Comparison of ENCODE assay signal across 9 mouse cellular contexts in genomic region chr2:127375759-127376341, GRCm38 (mm10). TPM values are rescaled to one million over a fixed set of nuclear protein-coding genes. Genes with fewer than 3 reads are reported as not detected.
A peak's percentile ranks its signal among the peaks of the same experiment; 100 is the strongest.
DNase-seq lines count a peak whose midpoint lies in the region; ATAC-seq and TF ChIP-seq lines count a peak whose summit lies in the region.
"Had no signal": no experiment of that assay in that cellular context is flagged by ENCODE, and none has a peak within 500 bp of the region (broad histone marks: within the 10 kb centered on the region; RNA-seq: fewer than 3 reads in every experiment).

No protein-coding gene starts in this region.

- no peaks in the 10 kb centered on the region for H3K79me2 ChIP-seq in CH12.LX (replicated peaks; ENCODE audit: control insufficient read depth, extremely low read depth, insufficient read depth, poor library complexity, severe bottlenecking)

- peak; percentile 34 to 70; a peak in 3 of 4 replicates for TF ChIP-seq CTCF in CH12.LX (conservative IDR thresholded peaks at IDR 0.05 in 1 of 2, IDR thresholded peaks at IDR 0.05 in 1 of 2; ENCODE audit: low read depth in 2 of 2, low read length in 2 of 2)
- peak; percentile 71 for TF ChIP-seq CTCF in liver, postnatal 0 days (IDR thresholded peaks at IDR 0.05; ENCODE audit: low read depth)

- H3K4me2 ChIP-seq in hindbrain, embryonic 13.5 days: no peak overlapping the region
- no peak overlapping the region for H3K4me2 ChIP-seq in hindbrain, embryonic 12.5 days (replicated peaks)
- no peak overlapping the region for H3K4me2 ChIP-seq in CH12.LX (ENCODE audit: insufficient read depth, low read depth, poor library complexity, severe bottlenecking)
- H3K4me2 ChIP-seq in liver, postnatal 0 days (ENCODE audit: low read depth, low read length): no peak overlapping the region

- DNase-seq in CH12.LX (ENCODE audit: extremely low read depth): peak; percentile 45
- DNase-seq in ZHBTc4 (ENCODE audit: low read depth, low spot score): peak; percentile 56
- DNase-seq in liver, postnatal 0 days: no peak
- DNase-seq in yolk sac, embryonic 10.5 days (ENCODE audit: low spot score): no peak
- no peak for DNase-seq in gastrocnemius, postnatal 14 days
- no peak for DNase-seq in layer of hippocampus, adult 18-20 months (ENCODE audit: low spot score in 2 of 2)
- DNase-seq: adrenal gland, adult 8-10 months had no signal

- no peak overlapping the region for H3K4me3 ChIP-seq in hindbrain, embryonic 13.5 days
- H3K4me3 ChIP-seq in hindbrain, embryonic 12.5 days: no peak overlapping the region
- no peak overlapping the region for H3K4me3 ChIP-seq in CH12.LX (replicated peaks in 1 of 3; ENCODE audit: low read depth in 2 of 3, low read length in 2 of 3, poor library complexity in 1 of 3)
- no peak overlapping the region for H3K4me3 ChIP-seq in liver, postnatal 0 days (ENCODE audit: low read depth, low read length)

- TF ChIP-seq POLR2A in CH12.LX (IDR thresholded peaks at IDR 0.05; ENCODE audit: low read depth, low read length): no peak

- WGBS in hindbrain, embryonic 13.5 days: 50% methylated on average over 7 of the region's 7 CpGs
- WGBS in hindbrain, embryonic 12.5 days: 62% methylated on average over 7 of the region's 7 CpGs
- WGBS in liver, postnatal 0 days (ENCODE audit: insufficient replicate concordance): 46% methylated on average over 7 of the region's 7 CpGs

- no peaks in the 10 kb centered on the region for H3K36me3 ChIP-seq in hindbrain, embryonic 13.5 days
- no peaks in the 10 kb centered on the region for H3K36me3 ChIP-seq in hindbrain, embryonic 12.5 days
- H3K36me3 ChIP-seq in CH12.LX (replicated peaks in 1 of 2; ENCODE audit: control insufficient read depth in 1 of 2, insufficient read depth in 1 of 2, low read length in 1 of 2): no peaks in the 10 kb centered on the region
- no peaks in the 10 kb centered on the region for H3K36me3 ChIP-seq in liver, postnatal 0 days (replicated peaks; ENCODE audit: insufficient read depth, low read length)

- H3K4me1 ChIP-seq in hindbrain, embryonic 13.5 days (replicated peaks): peaks cover 16% of the 10 kb centered on the region
- peaks cover 16% of the 10 kb centered on the region for H3K4me1 ChIP-seq in hindbrain, embryonic 12.5 days
- peaks cover 5 to 18% of the 10 kb centered on the region in 2 experiments for H3K4me1 ChIP-seq in CH12.LX (ENCODE audit: control insufficient read depth in 1 of 2, insufficient read depth in 2 of 2)
- H3K4me1 ChIP-seq in liver, postnatal 0 days (ENCODE audit: insufficient read depth): peaks cover 48% of the 10 kb centered on the region

- 0 out of 2 replicates have a peak, but pooled peaks cover 3% of the 10 kb centered on the region for H3K27me3 ChIP-seq in hindbrain, embryonic 13.5 days
- H3K27me3 ChIP-seq in hindbrain, embryonic 12.5 days: peaks cover 5% of the 10 kb centered on the region; the same call in 1 of the 2 replicates
- peaks cover 25% of the 10 kb centered on the region for H3K27me3 ChIP-seq in CH12.LX (replicated peaks)
- H3K27me3 ChIP-seq in liver, postnatal 0 days (ENCODE audit: insufficient read depth, low read length): no peaks in the 10 kb centered on the region

- TF ChIP-seq RAD21 in CH12.LX (IDR thresholded peaks at IDR 0.05; ENCODE audit: low read depth, low read length): peak; percentile 12

- H3K27ac ChIP-seq in hindbrain, embryonic 13.5 days: no peak overlapping the region
- no peak overlapping the region for H3K27ac ChIP-seq in hindbrain, embryonic 12.5 days
- H3K27ac ChIP-seq in CH12.LX (ENCODE audit: insufficient read depth, low read depth): no peak overlapping the region
- no peak overlapping the region for H3K27ac ChIP-seq in liver, postnatal 0 days (ENCODE audit: low read depth)

- no peak overlapping the region for H3K9ac ChIP-seq in hindbrain, embryonic 13.5 days
- H3K9ac ChIP-seq in hindbrain, embryonic 12.5 days: no peak overlapping the region; the same call in 1 of the 2 replicates
- H3K9ac ChIP-seq in CH12.LX (ENCODE audit: insufficient read depth, low read depth): no peak overlapping the region
- H3K9ac ChIP-seq in liver, postnatal 0 days (replicated peaks): no peak overlapping the region

- ATAC-seq in hindbrain, embryonic 13.5 days (ENCODE audit: low FRiP score): 0 out of 2 replicates have a peak, but pooled peaks have one; percentile 12
- no peak for ATAC-seq in hindbrain, embryonic 12.5 days (ENCODE audit: low FRiP score)
- no peak for ATAC-seq in liver, postnatal 0 days

- dilution Hi-C loops in CH12.LX (cut with MboI; ENCODE audit: extremely low pct_ligation_motif_present, extremely low pct_unique_long_range_greater_than_20kb, low sequenced_read_pairs): no loop called here

- no peaks in the 10 kb centered on the region for H3K9me3 ChIP-seq in hindbrain, embryonic 13.5 days
- H3K9me3 ChIP-seq in hindbrain, embryonic 12.5 days (replicated peaks): no peaks in the 10 kb centered on the region
- no peaks in the 10 kb centered on the region for H3K9me3 ChIP-seq in CH12.LX (replicated peaks; ENCODE audit: low read length)
- H3K9me3 ChIP-seq in liver, postnatal 0 days (ENCODE audit: low read length): no peaks in the 10 kb centered on the region

- intact Hi-C loops in gastrocnemius, postnatal 14 days (cut with DNase I; ENCODE audit: low total_unique reads): no loop called here

- in situ Hi-C loops in CH12.LX (cut with MboI; ENCODE audit: low pct_ligation_motif_present, low pct_unique_long_range_greater_than_20kb, low sequenced_read_pairs): no loop called here

- no peak for TF ChIP-seq EP300 in CH12.LX (IDR thresholded peaks at IDR 0.05; ENCODE audit: low read length)
- no peak for TF ChIP-seq EP300 in liver, postnatal 0 days (IDR thresholded peaks at IDR 0.05; ENCODE audit: low read depth)

TF ChIP-seq in CH12.LX, 34 proteins besides CTCF, POLR2A, EP300 and RAD21:
- peak; percentile 35; the same call in 1 of the 2 replicates for TF ChIP-seq ELF1 (IDR thresholded peaks at IDR 0.05; ENCODE audit: low read depth, low read length)
- TF ChIP-seq MYC (IDR thresholded peaks at IDR 0.05; ENCODE audit: low read depth, low read length): no peak
- peak; percentile 54 for TF ChIP-seq SMC3 (IDR thresholded peaks at IDR 0.05; ENCODE audit: low read depth, low read length)
- no peak for TF ChIP-seq E2F4 (IDR thresholded peaks at IDR 0.05; ENCODE audit: insufficient replicate concordance, low read depth, low read length)

RNA-seq across cellular contexts. Expression of gene Adra2b, which starts 12.8 kb away (rescaled TPM):
- 0.47 and 0.55 TPM in 2 replicates for polyA plus RNA-seq in hindbrain, embryonic 13.5 days (2015; fragmentation: Nextera tagmentation; extraction: Ambion mirVana)
- polyA plus RNA-seq in hindbrain, embryonic 12.5 days (2016; fragmentation: Nextera tagmentation; extraction: Ambion mirVana): 2.4 and 2.6 TPM in 2 replicates
- total RNA-seq in CH12.LX (2012; rRNA removed) (not detected in 2 replicates), CH12.LX (2014; rRNA removed) (0.08 TPM in 1 of 2 replicates, not detected in the other)
- 0.05 TPM in 1 of 2 replicates, not detected in the other for polyA plus RNA-seq in CH12.LX (2012; ENCODE audit: insufficient read length, low read depth)
- 4.7 and 4.8 TPM in 2 replicates for polyA plus RNA-seq in liver, postnatal 0 days (2015; fragmentation: Nextera tagmentation; extraction: Ambion mirVana)
- 1 to 10 TPM; 1.2 to 2.4 TPM for total RNA-seq in gastrocnemius, postnatal 14 days (2021)
- under 1 TPM; 0.10 to 0.12 TPM for total RNA-seq in layer of hippocampus, adult 18-20 months (2021)

RNA-seq across cellular contexts. Expression of gene Astl, which starts 37.4 kb away (rescaled TPM):
- not detected in 2 replicates for polyA plus RNA-seq in hindbrain, embryonic 13.5 days (2015; fragmentation: Nextera tagmentation; extraction: Ambion mirVana)
- not detected in 2 replicates for polyA plus RNA-seq in hindbrain, embryonic 12.5 days (2016; fragmentation: Nextera tagmentation; extraction: Ambion mirVana)
- 0.08 TPM in 1 of 2 replicates, not detected in the other for total RNA-seq in CH12.LX (2012; rRNA removed)
- not detected in 2 replicates for total RNA-seq in CH12.LX (2014; rRNA removed)
- not detected in 2 replicates for polyA plus RNA-seq in CH12.LX (2012; ENCODE audit: insufficient read length, low read depth)
- polyA plus RNA-seq in liver, postnatal 0 days (2015; fragmentation: Nextera tagmentation; extraction: Ambion mirVana): not detected in 2 replicates
- total RNA-seq in gastrocnemius, postnatal 14 days (2021): not detected
- not detected for total RNA-seq in layer of hippocampus, adult 18-20 months (2021)
- total RNA-seq: adrenal gland, adult 8-10 months had no signal

RNA-seq across cellular contexts. Expression of gene Dusp2, which starts 39.9 kb away (rescaled TPM):
- polyA plus RNA-seq in hindbrain, embryonic 13.5 days (2015; fragmentation: Nextera tagmentation; extraction: Ambion mirVana): 7.1 and 7.2 TPM in 2 replicates
- polyA plus RNA-seq in hindbrain, embryonic 12.5 days (2016; fragmentation: Nextera tagmentation; extraction: Ambion mirVana): 5.5 and 6.9 TPM in 2 replicates
- total RNA-seq in CH12.LX (2012; rRNA removed) (57.8 and 71.0 TPM in 2 replicates), CH12.LX (2014; rRNA removed) (96.6 and 107 TPM in 2 replicates)
- polyA plus RNA-seq in CH12.LX (2012; ENCODE audit: insufficient read length, low read depth): 68.5 and 81.5 TPM in 2 replicates
- 5.6 and 5.9 TPM in 2 replicates for polyA plus RNA-seq in liver, postnatal 0 days (2015; fragmentation: Nextera tagmentation; extraction: Ambion mirVana)
- 1 to 10 TPM; 1.6 TPM for total RNA-seq in gastrocnemius, postnatal 14 days (2021)
- 1 to 10 TPM in 1 of 2 experiments, under 1 TPM in 1; 0.91 to 1.4 TPM for total RNA-seq in layer of hippocampus, adult 18-20 months (2021)

RNA-seq across cellular contexts. Expression of gene Gpat2, which starts 49.1 kb away (rescaled TPM):
- polyA plus RNA-seq in hindbrain, embryonic 13.5 days (2015; fragmentation: Nextera tagmentation; extraction: Ambion mirVana): 0.09 and 0.12 TPM in 2 replicates
- polyA plus RNA-seq in hindbrain, embryonic 12.5 days (2016; fragmentation: Nextera tagmentation; extraction: Ambion mirVana): 0.12 and 0.15 TPM in 2 replicates
- total RNA-seq in CH12.LX (2012; rRNA removed) (0.17 and 0.21 TPM in 2 replicates), CH12.LX (2014; rRNA removed) (0.19 TPM in 2 replicates)
- polyA plus RNA-seq in CH12.LX (2012; ENCODE audit: insufficient read length, low read depth): 0.45 and 0.63 TPM in 2 replicates
- 0.46 and 0.51 TPM in 2 replicates for polyA plus RNA-seq in liver, postnatal 0 days (2015; fragmentation: Nextera tagmentation; extraction: Ambion mirVana)
- total RNA-seq in gastrocnemius, postnatal 14 days (2021): not detected
- total RNA-seq in layer of hippocampus, adult 18-20 months (2021): under 1 TPM in 1 of 2 experiments, not detected in 1; 0.42 TPM

Comparison
In these comparisons a context has a peak if more than half of its experiments do, and no peak if none do; other contexts are left out.
1. DNase-seq: peak in CH12.LX (single experiment) and ZHBTc4 (single experiment); none in liver, postnatal 0 days (single experiment), yolk sac, embryonic 10.5 days (single experiment), gastrocnemius, postnatal 14 days (single experiment) and layer of hippocampus, adult 18-20 months (0 of 2).